Mouse (Mus musculus) B cell, adult 2 months (primary cell): ENCODE measurements around the gene Etl4.
"Not testable (repeated sequence)": the region's sequence is repeated elsewhere in the genome, so short reads cannot be mapped to it uniquely, and the experiment has no call there.

Experiments
- DNase-seq, 2 experiments: peaks; one replicate each; pipeline ENCODE4 v3.0.0; 2022

Etl4 gene

DNA sequence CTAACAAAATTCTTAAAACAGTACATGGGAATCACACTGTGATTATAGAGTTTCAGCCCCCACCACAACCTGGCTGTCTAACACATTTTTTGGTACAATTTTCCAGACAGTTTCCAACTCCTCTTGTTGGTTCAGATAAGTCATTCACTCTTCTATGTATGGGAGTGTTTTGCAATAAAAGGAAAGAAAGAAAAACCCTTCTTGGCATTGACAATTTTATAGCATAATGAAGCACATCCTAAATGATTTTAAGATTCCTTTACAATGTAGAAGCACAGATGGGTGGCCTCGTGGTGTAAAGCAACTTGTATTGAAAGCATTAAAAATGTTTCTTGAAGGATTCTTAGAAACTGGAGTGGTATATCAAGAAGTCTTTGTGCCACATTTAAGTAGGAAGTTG, 415.4 kb downstream of the Etl4 start:
- no peak for DNase-seq

DNA sequence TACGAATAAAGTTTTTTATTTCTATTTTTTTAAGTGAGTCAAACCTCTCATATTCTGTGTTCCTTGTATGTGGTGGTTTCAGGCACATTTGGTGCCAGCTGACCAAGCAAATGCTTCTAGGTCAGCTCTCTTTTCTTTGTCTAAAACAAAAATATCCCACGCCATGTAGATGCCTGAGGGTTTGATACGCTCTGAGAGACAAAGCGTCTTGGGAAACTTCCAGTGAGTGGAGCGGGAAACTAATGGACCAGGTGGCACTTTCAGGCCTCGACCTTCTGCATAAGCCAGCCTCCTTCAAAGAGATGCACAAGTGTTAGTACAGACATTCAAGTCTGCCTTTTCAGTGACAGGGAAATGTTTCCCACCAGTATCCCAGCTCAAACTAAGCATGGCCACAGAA, 426.6 kb downstream of the Etl4 start:
- DNase-seq, result no peak

DNA sequence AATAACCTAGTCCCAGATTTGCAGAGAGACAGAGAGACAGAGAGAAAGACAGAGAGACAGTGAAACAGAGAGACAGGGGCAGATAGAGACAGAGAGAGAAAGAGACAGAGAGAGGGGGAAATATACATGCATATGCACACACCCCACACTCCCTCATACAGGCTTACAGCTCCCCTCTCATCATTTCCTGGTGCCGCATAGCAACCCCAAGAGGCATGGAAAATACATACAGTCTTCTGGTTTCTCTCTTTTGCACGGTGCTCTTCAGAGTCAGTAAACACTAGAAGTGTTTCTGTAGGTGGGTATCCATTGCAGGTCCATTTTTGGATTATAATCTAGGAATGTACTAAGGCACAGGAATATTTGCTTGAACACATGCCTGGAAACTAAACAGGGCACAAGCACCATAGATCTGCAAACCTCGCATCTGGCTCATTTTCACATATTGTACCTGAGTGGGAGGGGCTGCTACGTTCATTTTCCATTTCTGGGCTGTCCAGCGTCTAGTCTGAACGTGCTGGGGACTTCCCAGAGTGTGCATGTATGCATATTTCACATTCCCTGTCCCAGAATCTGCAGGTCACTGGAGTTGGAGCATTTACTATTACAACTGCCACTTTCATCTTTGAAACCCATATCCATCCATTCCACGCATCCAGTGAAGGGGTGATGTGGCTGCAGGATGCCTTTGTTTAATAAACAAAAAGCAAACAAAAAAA, 429.6 kb downstream of the Etl4 start:
- DNase-seq, result no peak

DNA sequence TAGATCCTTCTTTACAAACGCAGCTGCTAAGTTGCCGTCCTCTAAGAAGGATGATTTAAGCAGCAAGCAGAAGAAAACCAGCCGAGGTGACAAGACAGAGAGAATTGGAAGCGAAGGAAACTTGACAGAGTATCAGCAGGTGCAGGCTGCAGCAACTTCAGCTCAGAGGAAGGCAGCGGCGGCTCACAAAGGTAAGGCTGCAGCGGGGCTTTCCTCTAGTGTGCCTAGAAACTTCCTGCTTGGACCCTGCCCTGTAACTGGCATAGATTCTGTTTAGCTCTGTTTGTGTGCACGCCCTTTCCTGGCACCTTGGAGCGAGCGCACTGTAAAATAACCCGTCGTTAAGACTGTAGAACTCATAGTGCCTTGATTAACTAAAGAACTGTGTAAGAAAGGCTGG, 430.3 kb downstream of the Etl4 start:
- no peak for DNase-seq

DNA sequence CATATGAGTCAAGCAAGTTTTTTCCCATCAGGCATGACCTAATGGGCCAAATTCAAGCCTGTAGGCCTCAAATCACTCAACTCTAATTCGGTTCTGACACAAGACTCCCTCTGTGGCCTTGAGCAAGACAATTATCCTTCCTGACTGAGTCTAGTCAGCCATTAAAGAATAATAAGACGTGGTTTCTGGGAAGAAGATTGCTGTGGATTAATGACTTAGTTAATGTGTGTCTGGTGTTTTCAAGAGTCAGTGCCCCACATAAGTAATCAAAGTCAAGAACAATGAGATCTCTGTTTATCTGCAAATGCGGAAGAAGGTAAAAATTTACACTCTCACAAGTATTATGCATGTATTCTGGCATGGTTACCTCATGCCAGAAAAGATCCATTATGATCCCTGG, 437.3 kb downstream of the Etl4 start:
- DNase-seq, result no peak

DNA sequence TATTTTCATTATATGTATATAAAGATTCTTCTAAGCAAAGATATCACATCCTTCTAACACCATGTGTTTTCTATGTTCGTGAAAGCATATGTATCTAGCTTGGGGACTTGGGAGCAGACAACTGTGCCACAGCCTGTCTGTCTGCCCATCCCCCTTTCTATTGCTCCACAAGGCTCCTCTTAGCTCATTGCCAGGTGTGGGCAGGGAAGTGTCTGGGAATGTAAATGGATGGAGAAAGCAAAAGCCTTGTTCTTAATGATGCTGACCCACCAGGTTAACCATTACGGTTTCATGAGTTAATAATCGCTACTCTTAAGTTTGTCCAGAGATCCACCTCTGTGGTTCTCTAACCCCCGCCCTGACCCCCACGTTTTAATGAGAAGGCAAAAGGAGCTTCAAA, 439.7 kb downstream of the Etl4 start:
- no peak for DNase-seq

DNA sequence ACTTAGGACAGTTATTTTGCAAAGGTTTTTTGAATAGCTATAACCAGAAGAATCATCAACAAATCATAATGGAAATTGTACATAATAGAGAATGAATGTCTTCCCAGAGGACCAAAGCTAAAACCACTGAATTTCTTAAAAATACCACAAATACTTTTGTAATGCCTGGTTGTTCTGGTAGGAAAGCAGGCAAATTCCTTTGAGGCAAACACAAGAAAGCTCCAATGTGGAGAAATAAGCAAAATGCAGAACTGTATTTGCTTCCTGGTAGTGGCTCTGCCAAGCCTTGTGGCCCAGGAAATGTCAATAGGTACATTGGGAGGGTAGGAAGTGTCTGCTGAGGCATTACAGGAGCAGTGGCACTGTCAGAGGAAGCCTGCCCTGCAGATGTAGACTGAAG, 443.2 kb downstream of the Etl4 start:
- no peak for DNase-seq

DNA sequence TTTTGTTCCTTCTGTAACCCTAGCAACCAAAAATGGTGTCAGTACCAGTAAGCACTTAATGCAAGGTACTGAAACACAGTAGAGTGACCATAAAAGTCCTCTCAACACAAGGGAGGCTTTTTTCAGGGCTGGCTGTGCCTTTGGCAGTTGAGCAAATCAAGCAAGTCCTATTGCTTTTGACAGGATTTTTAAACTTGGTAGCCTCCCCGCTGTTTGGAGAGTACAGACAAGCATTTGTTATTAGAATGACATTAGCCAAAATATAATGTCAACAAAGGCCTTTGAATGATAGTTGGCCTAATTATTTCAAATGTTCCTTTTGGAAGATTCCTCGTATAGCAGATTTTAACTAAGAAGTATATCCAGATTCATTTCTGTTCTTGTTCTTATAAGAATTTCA, 467.4 kb downstream of the Etl4 start:
- DNase-seq, result no peak

DNA sequence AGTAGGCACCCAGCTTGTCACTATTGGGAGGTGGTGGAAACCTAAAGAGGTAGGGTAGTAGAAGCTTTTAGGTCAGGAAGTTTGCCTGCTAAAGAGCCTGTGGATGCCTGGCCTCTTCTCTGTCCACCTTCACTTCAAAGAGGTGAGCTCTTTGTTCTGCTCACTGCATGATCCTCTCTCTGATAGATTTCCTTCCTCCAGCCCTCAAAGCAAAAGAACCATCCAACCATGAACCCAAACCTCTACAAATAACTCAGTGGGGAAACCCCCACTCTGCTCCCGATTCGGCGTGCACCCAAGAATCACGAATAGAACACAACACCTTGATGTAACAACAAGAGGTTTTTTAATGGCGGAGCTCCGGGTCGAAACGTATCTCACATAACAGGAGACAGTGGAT, 471.3 kb downstream of the Etl4 start:
- DNase-seq, result not testable (repeated sequence)

DNA sequence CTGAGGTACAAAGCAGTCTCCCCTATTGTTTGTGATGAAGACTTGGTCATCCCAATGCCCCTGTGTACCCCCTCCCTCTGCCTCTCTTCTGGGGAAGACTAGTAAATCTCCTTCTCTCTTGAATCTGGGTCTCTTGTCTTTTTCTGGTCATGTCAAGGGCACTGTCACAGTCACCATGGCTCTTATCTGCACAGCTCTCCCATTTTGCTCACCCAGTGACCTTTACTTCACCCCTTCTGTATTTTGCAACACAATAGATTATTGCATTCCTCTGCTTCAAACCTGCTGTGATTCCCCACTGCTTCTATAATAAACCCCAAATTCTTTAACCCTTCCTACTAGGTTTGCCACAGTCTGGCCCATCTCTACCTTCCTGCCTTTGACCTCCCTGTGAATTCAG, 484.5 kb downstream of the Etl4 start:
- DNase-seq, result no peak

DNA sequence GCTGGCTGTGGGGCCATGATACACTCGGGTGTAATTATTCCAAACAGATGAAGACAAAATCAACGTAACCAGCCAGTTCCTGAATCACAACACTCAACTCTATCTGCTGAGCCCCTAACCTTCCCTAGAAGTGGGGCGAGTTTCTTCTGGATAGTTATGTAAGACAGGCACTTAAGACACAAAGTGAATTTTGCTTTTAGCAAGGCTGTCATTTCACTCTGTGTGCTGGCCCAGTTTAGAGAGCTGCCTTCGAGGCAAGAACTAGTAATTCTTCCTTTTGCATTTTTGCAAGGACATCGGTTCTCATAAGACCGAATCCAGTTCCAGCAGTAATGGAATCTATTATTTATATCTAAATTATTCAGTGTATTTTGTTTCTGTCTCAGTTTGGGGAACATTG, 487.4 kb downstream of the Etl4 start:
- no peak for DNase-seq

DNA sequence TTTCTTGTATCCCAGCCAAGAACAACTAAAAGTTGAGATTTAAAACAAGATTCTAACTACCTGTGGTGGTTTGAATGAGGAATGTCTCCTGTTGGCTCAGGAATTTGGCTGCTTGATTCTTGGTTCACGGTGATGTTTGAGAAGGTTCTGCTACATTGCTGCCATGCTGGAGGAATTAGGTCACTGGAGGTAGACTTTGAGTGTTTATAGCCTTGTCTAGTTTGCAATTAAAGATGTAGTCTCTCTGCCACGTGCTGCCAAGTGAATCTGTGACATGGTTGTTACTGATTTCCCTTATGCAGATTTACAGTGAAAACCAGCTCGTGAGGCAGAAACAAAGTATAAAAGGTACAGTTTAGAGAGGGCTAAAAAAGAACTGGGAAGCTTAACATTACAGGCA, 491.0 kb downstream of the Etl4 start:
- DNase-seq, result no peak

DNA sequence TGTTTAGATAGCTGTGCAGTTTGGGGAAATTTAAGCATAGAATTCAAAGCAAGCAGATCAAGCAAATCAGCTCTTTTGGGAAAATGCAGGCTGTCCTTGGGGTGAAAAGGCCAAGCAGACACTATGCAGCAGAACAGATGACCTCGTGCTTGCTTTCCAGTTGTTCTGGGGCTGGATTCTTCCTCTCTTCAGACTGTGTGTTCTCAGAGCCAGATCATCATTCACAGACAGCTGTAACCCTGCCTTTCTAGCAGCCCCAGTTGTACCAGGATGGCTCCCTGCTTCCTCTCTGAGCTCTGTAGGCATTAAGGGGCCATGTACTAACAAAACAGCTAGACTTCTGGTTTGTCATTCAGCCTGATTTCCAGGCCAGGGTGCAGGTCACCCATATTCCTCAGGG, 494.8 kb downstream of the Etl4 start:
- DNase-seq, result no peak

DNA sequence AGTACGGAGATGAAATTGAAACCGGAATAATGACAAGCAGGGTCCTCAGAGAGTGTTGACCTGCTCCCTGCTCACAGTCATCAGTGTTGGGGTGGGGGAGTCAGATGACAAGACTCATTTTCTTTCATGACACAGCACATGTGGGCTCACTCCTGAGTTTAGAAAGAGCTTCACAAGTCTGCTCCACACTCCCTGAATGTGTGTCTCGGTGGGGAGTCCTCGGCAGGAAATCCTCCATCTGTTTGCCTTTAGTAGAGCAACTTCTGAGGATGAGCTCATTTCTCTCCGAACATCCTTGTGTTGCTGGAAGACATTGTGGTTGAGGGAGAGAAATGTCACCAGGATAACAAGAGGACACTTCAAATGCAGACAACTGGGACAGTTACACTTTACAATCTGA, 497.5 kb downstream of the Etl4 start:
- DNase-seq, result no peak

DNA sequence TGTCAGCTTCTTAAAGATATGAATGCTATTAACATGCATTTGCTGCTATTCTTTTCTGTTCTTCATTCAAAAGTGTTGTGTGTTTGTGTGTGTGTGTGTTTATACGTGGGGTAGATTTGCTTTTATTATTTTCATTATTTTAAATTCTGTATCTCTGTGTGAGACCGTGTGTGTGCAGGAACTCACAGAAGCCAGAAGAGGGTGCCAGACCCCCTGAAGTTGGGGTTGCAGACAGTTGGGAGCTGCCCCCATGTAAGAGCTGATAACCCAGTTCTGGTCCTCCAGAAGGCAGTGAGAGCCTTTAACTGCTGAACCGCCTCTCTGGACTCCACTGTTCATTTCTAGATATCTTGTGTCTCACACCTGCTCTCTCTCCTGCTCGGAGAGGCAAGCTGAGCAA, 505.3 kb downstream of the Etl4 start:
- no peak for DNase-seq

DNA sequence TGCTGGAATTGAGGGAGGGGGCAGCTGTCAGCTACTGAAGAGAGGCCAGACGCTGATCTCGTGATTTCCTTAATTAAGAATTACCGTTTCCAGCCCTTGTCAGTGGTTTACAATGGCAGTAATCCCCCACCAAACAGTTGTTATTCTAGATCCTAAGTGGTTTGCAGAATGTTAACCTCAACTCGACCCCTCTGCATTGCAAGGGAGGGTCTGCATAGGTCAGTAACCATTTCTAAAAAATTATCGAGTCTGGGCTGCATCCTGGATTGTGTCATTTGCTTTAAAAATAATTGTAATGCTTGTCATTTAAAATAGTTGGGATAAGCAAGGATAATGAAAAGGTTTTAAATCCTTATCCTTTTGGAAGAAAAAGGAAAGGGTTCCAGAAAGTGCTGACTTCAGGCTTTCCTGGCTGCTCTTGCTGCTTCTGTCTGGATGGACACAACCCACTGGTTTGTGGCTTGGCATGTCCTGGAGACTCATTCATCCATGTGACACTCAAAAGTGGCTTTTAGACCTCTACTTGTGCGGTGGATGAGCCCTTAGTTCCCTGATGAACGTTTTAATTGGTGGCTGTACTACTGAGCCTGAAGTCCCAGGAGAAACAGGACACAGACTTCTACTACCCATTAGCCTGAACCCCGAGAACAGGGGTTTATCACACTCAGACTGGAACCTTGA, 507.5 kb downstream of the Etl4 start:
- no peak for DNase-seq

DNA sequence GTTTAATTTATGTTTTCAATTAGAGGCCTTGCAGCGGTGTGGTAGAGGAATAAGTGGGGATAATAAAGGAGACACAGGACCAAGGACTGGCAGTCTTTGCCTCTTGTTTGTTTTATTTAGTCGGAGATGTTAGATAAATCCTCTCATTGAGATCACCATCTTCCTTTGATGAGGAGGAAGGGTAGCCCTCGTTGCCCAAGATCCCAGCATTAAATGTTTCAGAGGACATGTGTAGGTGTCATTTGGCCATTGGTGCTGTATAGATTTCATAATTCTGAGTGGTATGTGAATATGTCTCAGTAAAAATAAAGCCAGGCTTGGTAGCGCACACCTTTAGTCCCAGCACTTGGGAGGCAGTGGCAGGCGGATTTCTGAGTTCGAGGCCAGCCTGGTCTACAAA, 508.4 kb downstream of the Etl4 start:
- DNase-seq, result no peak

DNA sequence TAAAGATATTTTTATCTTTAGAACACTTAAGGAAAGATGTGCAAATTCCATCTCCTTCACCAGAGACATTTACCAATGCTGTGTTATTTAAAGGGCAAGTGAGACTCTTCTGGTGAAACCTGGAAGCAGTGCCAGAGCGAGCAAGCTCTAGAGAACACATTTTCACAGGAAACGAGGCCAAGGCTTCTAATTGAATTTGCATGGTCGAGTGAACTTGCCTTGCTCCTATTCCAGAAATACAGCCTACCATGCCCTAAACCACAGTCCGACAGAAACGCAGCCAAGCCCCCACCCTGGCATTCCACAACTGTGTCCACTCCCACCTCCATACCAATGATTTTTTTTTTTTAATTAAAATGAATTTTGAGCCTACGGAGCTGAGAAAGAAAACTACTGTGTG, 510.4 kb downstream of the Etl4 start:
- no peak for DNase-seq

DNA sequence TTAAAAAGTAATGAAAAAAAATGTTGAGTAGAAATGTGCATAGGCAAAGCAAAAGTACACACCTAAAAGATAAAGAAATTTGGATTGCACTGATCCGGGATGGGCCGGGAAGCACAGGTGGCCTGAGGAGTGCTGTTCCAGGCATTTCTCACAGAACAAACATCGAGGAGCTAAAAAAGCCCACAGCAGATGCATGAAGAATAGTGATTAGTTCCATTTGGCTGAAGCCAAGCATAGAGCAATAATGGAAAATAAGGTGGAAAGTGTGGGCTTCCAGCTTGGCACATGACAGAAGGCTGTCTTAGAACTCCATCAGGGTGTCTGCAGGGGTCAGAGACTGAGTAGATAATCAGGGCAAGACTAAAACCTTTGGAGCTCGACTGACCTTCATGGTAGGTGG, 512.7 kb downstream of the Etl4 start:
- no peak for DNase-seq

DNA sequence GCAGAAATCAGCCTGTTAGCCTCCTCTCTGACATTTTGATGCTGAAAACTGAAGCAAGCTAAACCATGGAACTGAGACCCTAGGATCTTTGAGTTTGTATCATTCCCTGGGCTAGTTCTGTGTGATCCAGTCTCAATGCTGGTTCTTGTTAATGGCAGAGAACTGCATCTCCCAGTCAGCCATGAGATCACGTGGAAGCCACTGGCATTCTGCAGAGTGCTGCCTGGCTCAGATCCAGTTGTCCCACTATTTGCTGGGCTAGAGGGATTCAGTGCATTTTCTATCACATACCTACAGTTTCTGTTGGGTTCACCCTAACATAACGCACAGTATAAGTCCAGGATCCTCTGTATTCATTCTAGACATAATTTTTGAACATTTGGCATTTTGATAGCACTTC, 524.1 kb downstream of the Etl4 start:
- no peak for DNase-seq

DNA sequence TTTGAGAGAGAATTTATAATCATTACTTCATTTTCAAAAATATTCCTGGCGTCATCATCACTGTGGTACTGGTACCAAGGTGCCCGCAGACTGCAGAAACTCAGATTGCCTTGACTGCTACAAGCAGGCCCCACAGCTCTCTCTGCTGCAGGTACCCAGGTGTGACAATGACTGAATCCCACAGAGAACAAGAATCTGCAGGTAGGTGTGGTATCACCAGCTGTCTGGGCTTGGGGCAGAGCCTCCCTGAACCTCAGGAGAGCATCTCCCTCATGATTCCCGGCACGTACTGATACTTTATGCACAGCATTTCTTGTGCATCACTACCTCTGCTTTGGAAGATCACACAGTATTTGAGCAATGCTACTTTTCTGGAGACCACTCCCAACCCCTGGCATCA, 526.0 kb downstream of the Etl4 start:
- no peak for DNase-seq

DNA sequence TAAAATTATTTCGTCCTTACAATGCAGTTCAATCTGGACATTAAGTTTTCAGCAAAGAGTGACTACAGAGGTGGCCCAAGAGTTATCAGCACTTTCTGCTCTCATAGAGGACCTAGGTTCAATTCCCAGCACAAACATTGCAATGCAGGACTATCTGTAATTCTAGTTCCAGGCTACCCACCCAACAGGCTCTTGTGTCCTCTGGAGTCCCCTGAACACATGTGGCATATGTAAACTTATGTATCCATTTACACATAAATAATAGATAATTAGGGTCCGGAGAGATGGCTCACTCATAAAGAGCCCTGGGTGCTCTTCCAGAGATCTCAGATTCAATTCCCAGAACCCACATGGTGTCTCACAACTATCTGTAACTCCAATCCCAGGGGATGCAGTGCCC, 533.2 kb downstream of the Etl4 start:
- no peak for DNase-seq

DNA sequence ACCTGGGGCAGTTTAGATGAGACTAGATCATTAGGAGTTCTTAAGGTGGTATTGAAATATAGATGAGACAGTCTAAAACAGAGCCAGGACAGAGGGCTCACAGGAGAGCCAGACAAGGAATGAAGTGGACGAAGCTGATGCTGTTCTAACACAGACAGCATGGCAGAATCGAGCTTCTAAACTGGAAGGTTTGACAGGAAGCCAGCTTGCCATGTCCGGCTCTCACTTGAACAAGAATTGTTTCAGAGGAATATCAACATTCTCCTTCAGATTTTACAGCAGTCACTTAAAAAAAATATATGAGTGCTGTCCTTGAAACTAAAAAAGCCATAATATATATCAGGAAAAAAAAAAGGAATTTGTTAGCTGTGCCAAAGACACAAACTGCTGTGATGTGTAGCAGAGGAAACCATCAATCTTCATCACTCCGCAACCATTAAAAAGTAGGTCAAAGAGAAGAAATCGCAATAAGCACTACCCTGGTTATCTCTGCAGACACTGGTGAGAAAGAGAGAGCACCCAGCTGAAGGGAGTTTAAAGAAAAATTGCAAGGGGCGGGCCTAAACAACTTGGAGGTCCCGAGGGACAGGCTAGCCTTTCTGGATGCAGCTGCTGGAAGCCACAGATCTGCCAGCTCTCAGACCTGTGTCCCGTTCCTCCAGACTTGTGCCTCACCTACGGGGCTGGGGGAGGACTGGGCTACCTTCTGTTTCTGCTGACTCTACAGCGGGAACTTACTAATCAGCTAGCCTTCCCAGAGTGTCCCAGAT, 534.3 kb downstream of the Etl4 start:
- DNase-seq, result no peak
